Mouse (Mus musculus) macrophage (primary cell): ENCODE results near the gene Cfi. TPM values are rescaled to one million over a fixed set of nuclear protein-coding genes. Genes with fewer than 3 reads are reported as not detected.

Source experiments
- H3K27ac ChIP-seq: fragments of 350-480 bp; formaldehyde crosslinking; 2 replicates; pipeline ENCODE4 v1.9.0; 2021
- H3K36me3 ChIP-seq: fragments of 350-480 bp; formaldehyde crosslinking; 2 replicates; pipeline ENCODE4 v1.9.0; 2021; ENCODE audit errors: inconsistent target
- H3K4me3 ChIP-seq: fragments of 350-480 bp; formaldehyde crosslinking; 2 replicates; pipeline ENCODE4 v1.9.0; 2021; ENCODE audit errors: inconsistent target
- H3K79me2 ChIP-seq: fragments of 350-480 bp; formaldehyde crosslinking; 2 replicates; pipeline ENCODE4 v1.9.0; 2021; ENCODE audit errors: inconsistent target
- WGBS: methylation state at CpG from one replicate; pipeline ENCODE4 v1.1.7; 2026; ENCODE audit warnings: inconsistent platforms; ENCODE audit not compliant: missing documents; 5-methylcytosine and 5-hydroxymethylcytosine counted together
- polyA plus RNA-seq: library from polyadenylated mRNA; stranded (reverse); fragments of 250-400 nt; gene quantifications from 3 replicates; pipeline ENCODE4 v1.2.4, GENCODE M21; 2018; ENCODE audit warnings: inconsistent platforms
- total RNA-seq, 78 experiments: library from RNA; depleted of rRNA; stranded (reverse); fragments of 250-400 nt; gene quantifications; 1 replicate in 9 of 78; 2 replicates in 24 of 78; 3 replicates in 43 of 78; 4 replicates in 2 of 78; pipeline ENCODE4 v1.2.4; 2018; ENCODE audit warnings: inconsistent platforms in 56 of 78

Gene Cfi
- not detected for total RNA-seq (2018; cell fraction: chromatin; rRNA removed)
- not detected for total RNA-seq (2018; cell fraction: cytosol; rRNA removed)
- not detected for total RNA-seq (2018; cell fraction: nucleus; rRNA removed)
- polyA plus RNA-seq = not detected in 3 replicates

GRCm38 (mm10) chr3:129835388-129835934 lies at the start of gene Cfi:
Gene Cfi (plus strand): TSS chr3:129835884.
- Histone ChIP-seq H3K4me3 (no peak within 1 kb of the TSS), H3K36me3 (no peaks in the 10 kb centered on the region), H3K79me2 (no peaks in the 10 kb centered on the region), H3K27ac (no peak within 1 kb of the TSS)
- 71% methylated on average over 5 of the region's 6 CpGs for WGBS

GRCm38 (mm10) chr3:129793801-129794200 lies 41.9 kb upstream of the Cfi start:
- Histone ChIP-seq H3K79me2 (no peaks in the 10 kb centered on the region), H3K4me3 (no peak overlapping the region), H3K27ac (no peak overlapping the region), H3K36me3 (no peaks in the 10 kb centered on the region)
- WGBS = 93% methylated on average over 5 of the region's 5 CpGs

- H3K36me3 ChIP-seq = no peaks in the 10 kb centered on the region
- no peak overlapping the region for H3K4me3 ChIP-seq
Observed at GRCm38 (mm10) chr3:129797341-129797740, 38.3 kb upstream of the Cfi start.

GRCm38 (mm10) chr3:129798551-129798950 lies 37.1 kb upstream of the Cfi start:
- Histone ChIP-seq H3K79me2 (no peaks in the 10 kb centered on the region), H3K4me3 (no peak overlapping the region), H3K27ac (no peak overlapping the region), H3K36me3 (no peaks in the 10 kb centered on the region)
- 88% methylated on average over 11 of the region's 11 CpGs for WGBS

More at GRCm38 (mm10) chr3:129797341-129797740, 38.3 kb upstream of the Cfi start:
- 79% methylated on average over 5 of the region's 5 CpGs for WGBS
- Histone ChIP-seq H3K27ac (no peak overlapping the region), H3K79me2 (no peaks in the 10 kb centered on the region)

GRCm38 (mm10) chr3:129799011-129799410 lies 36.7 kb upstream of the Cfi start:
- Histone ChIP-seq H3K4me3 (no peak overlapping the region), H3K27ac (no peak overlapping the region), H3K79me2 (no peaks in the 10 kb centered on the region), H3K36me3 (no peaks in the 10 kb centered on the region)
- WGBS = 80% methylated on average over 2 of the region's 2 CpGs

GRCm38 (mm10) chr3:129803765-129804164 lies 31.9 kb upstream of the Cfi start, which contains the start of gene Lrit3:
Gene Lrit3 (minus strand): TSS chr3:129804030.
- 87% methylated on average over 10 of the region's 10 CpGs for WGBS
- H3K4me3 ChIP-seq = no peak within 1 kb of the TSS
- no peak within 1 kb of the TSS for H3K27ac ChIP-seq
- no peaks in the 10 kb centered on the region for H3K36me3 ChIP-seq
- H3K79me2 ChIP-seq = no peaks in the 10 kb centered on the region

- no peak overlapping the region for H3K27ac ChIP-seq
- no peak overlapping the region for H3K4me3 ChIP-seq
- 77% methylated on average over 9 of the region's 9 CpGs for WGBS
- no peaks in the 10 kb centered on the region for H3K79me2 ChIP-seq
- no peaks in the 10 kb centered on the region for H3K36me3 ChIP-seq
Observed at GRCm38 (mm10) chr3:129820847-129821246, 14.8 kb upstream of the Cfi start.

- Histone ChIP-seq H3K79me2 (no peaks in the 10 kb centered on the region; the same call in 1 of the 2 replicates), H3K27ac (no peak overlapping the region), H3K4me3 (no peak overlapping the region), H3K36me3 (no peaks in the 10 kb centered on the region)
- 96% methylated on average over 8 of the region's 8 CpGs for WGBS
Observed at GRCm38 (mm10) chr3:129821736-129822135, 13.9 kb upstream of the Cfi start.

- no peak within 1 kb of the TSS for H3K27ac ChIP-seq
- no peaks in the 10 kb centered on the region for H3K36me3 ChIP-seq
- peaks cover 2% of the 10 kb centered on the region; the same call in 1 of the 2 replicates for H3K79me2 ChIP-seq
- 98% methylated on average over 11 of the region's 11 CpGs for WGBS
- H3K4me3 ChIP-seq = no peak within 1 kb of the TSS
Observed at GRCm38 (mm10) chr3:129822206-129822775, 13.4 kb upstream of the Cfi start, which contains the start of gene Rrh. Gene Rrh (minus strand): TSS chr3:129822587.

GRCm38 (mm10) chr3:129823293-129823692 lies 12.4 kb upstream of the Cfi start:
- Histone ChIP-seq H3K27ac (no peak overlapping the region), H3K79me2 (peaks cover 12% of the 10 kb centered on the region), H3K36me3 (no peaks in the 10 kb centered on the region), H3K4me3 (no peak overlapping the region)
- whole genome bisulfite sequencing = 54% methylated on average over 5 of the region's 5 CpGs

- Histone ChIP-seq H3K27ac (no peak overlapping the region), H3K79me2 (peaks cover 21% of the 10 kb centered on the region), H3K4me3 (no peak overlapping the region), H3K36me3 (no peaks in the 10 kb centered on the region)
- 89% methylated on average over 4 of the region's 4 CpGs for WGBS
Observed at GRCm38 (mm10) chr3:129824146-129824545, 11.5 kb upstream of the Cfi start.

- 95% methylated on average over 10 of the region's 10 CpGs for WGBS
- H3K27ac ChIP-seq = no peak overlapping the region
- peaks cover 28% of the 10 kb centered on the region for H3K79me2 ChIP-seq
- no peak overlapping the region for H3K4me3 ChIP-seq
- H3K36me3 ChIP-seq = no peaks in the 10 kb centered on the region
Observed at GRCm38 (mm10) chr3:129824891-129825290, 10.8 kb upstream of the Cfi start.

GRCm38 (mm10) chr3:129826691-129827090 lies 9.0 kb upstream of the Cfi start:
- H3K79me2 ChIP-seq = peaks cover 33% of the 10 kb centered on the region
- no peak overlapping the region for H3K4me3 ChIP-seq
- no peaks in the 10 kb centered on the region for H3K36me3 ChIP-seq
- 75% methylated on average over 10 of the region's 10 CpGs for WGBS
- H3K27ac ChIP-seq = no peak overlapping the region

- peaks cover 33% of the 10 kb centered on the region for H3K79me2 ChIP-seq
- H3K36me3 ChIP-seq = no peaks in the 10 kb centered on the region
- WGBS = 98% methylated on average over 4 of the region's 5 CpGs
- no peak overlapping the region for H3K4me3 ChIP-seq
- H3K27ac ChIP-seq = no peak overlapping the region
Observed at GRCm38 (mm10) chr3:129827691-129828090, 8.0 kb upstream of the Cfi start.

- Histone ChIP-seq H3K79me2 (peaks cover 33% of the 10 kb centered on the region), H3K36me3 (no peaks in the 10 kb centered on the region), H3K27ac (no peak overlapping the region), H3K4me3 (peak overlapping the region; percentile 54)
- WGBS = 3% methylated on average over 38 of the region's 45 CpGs
Observed at GRCm38 (mm10) chr3:129830626-129831025, 5.1 kb upstream of the Cfi start.
